Mouse (Mus musculus) C2C12 (cell line): ENCODE results near the gene Tmem204.

Experiments used
- CTCF ChIP-seq: IDR thresholded peaks from one replicate; pipeline ENCODE4 v1.5.1; 2011; ENCODE audit not compliant: control insufficient read depth, insufficient read depth, insufficient read length
- MAX ChIP-seq: IDR thresholded peaks from one replicate; pipeline ENCODE4 v1.6.1; 2011; ENCODE audit warnings: mild to moderate bottlenecking, control low read depth

- TF ChIP-seq CTCF: no peak
- TF ChIP-seq MAX: no peak
Measured at GRCm38 (mm10) chr17:25127079-25127478, 43.7 kb upstream of the Tmem204 start.
